Comparison of ENCODE assay signal across 15 mouse cellular contexts in the genomic region with DNA sequence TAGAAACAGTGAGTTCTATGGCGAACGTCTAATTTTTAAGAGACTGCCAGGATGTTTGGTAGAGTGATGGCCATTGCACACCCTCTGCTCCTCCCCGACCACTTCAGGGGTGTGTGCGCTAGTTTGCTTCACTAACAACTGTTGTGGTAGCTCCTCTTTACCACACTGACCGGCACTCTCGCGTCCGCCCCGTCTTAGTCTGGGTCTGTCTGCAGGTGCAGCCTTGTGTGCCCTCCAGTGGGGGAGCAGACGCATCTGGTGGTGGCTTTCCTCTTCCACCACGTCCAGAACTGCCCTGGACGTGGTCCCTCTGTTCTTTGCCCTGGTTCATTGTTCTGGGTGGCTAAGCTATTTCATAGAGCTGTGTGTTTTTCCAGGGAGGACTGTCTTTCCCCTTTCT.
"Had no signal": no experiment of that assay in that cellular context is flagged by ENCODE, and none has a peak within 500 bp of the region (broad histone marks: within the 10 kb centered on the region; RNA-seq: fewer than 3 reads in every experiment).

No protein-coding gene starts in this region.

- H3K9ac ChIP-seq: kidney, embryonic 15.5 days; limb, embryonic 12.5 days; limb, embryonic 15.5 days; liver, embryonic 14.5 days; liver, postnatal 0 days; lung, embryonic 15.5 days; midbrain, embryonic 13.5 days; stomach, embryonic 15.5 days had no signal

- H3K27ac ChIP-seq: kidney, embryonic 15.5 days; limb, embryonic 12.5 days; limb, embryonic 15.5 days; liver, embryonic 14.5 days; lung, embryonic 15.5 days; midbrain, embryonic 10.5 days; midbrain, embryonic 13.5 days; stomach, embryonic 15.5 days had no signal

- H3K9me3 ChIP-seq: kidney, embryonic 15.5 days; limb, embryonic 12.5 days; limb, embryonic 15.5 days; lung, embryonic 15.5 days; midbrain, embryonic 13.5 days; stomach, embryonic 15.5 days had no signal

- DNase-seq: liver, postnatal 0 days; lung, postnatal 36 days; thymus, postnatal 25 days had no signal

- H3K36me3 ChIP-seq: stomach, embryonic 15.5 days had no signal

- H3K4me3 ChIP-seq: kidney, embryonic 15.5 days; limb, embryonic 12.5 days; limb, embryonic 15.5 days; lung, embryonic 15.5 days; megakaryocyte, embryonic 14.5 days; midbrain, embryonic 10.5 days; midbrain, embryonic 13.5 days; stomach, embryonic 15.5 days had no signal

- H3K4me2 ChIP-seq: kidney, embryonic 15.5 days; limb, embryonic 12.5 days; limb, embryonic 15.5 days; liver, embryonic 11.5 days; lung, embryonic 15.5 days; midbrain, embryonic 13.5 days; stomach, embryonic 15.5 days had no signal

- H3K27me3 ChIP-seq: kidney, embryonic 15.5 days; limb, embryonic 12.5 days; limb, embryonic 15.5 days; lung, embryonic 15.5 days; stomach, embryonic 15.5 days had no signal

- ATAC-seq: intestine, postnatal 0 days; liver, postnatal 0 days; midbrain, embryonic 13.5 days; midbrain, embryonic 16.5 days had no signal
